Mouse (Mus musculus) intestine, embryonic 16.5 days (tissue): ENCODE results near the gene Ccr1l1. TPM values are rescaled to one million over a fixed set of nuclear protein-coding genes. Genes with fewer than 3 reads are reported as not detected.
"Not testable (repeated sequence)": the region's sequence is repeated elsewhere in the genome, so short reads cannot be mapped to it uniquely, and the experiment has no call there.

Source experiments
- ATAC-seq: fragments of 200-750 bp; cut with Nextera tagmentation; 2 replicates; pipeline ENCODE4 v1.8.0; 2017; ENCODE audit warnings: moderate TSS enrichment, moderate library complexity
- H3K27ac ChIP-seq: fragments of 300-500 bp; sonication (generic); 2 replicates; pipeline ENCODE4 v1.5.1; 2014; ENCODE audit warnings: mild to moderate bottlenecking, low read length
- H3K27me3 ChIP-seq: fragments of 300-500 bp; sonication (generic); replicated peaks from 2 replicates; pipeline ENCODE4 v1.6.1; 2014; ENCODE audit warnings: low read length, control low read depth, mixed read lengths; ENCODE audit not compliant: control insufficient read depth, insufficient read depth
- H3K36me3 ChIP-seq: fragments of 300-500 bp; sonication (generic); 2 replicates; pipeline ENCODE4 v1.6.1; 2014; ENCODE audit warnings: low read length, control low read depth; ENCODE audit not compliant: control insufficient read depth, insufficient read depth
- H3K4me1 ChIP-seq: fragments of 300-500 bp; sonication (generic); 2 replicates; pipeline ENCODE4 v1.6.1; 2014; ENCODE audit warnings: low read length, control low read depth, mixed read lengths; ENCODE audit not compliant: control insufficient read depth, insufficient read depth
- H3K4me2 ChIP-seq: fragments of 300-500 bp; sonication (generic); 2 replicates; pipeline ENCODE4 v1.6.1; 2014; ENCODE audit warnings: low read depth, low read length, control low read depth
- H3K4me3 ChIP-seq: fragments of 300-500 bp; sonication (generic); 2 replicates; pipeline ENCODE4 v1.5.1; 2014; ENCODE audit warnings: mild to moderate bottlenecking, low read length
- H3K9ac ChIP-seq: fragments of 300-500 bp; sonication (generic); 2 replicates; pipeline ENCODE4 v1.6.1; 2014; ENCODE audit warnings: low read depth, low read length
- H3K9me3 ChIP-seq: fragments of 300-500 bp; sonication (generic); 2 replicates; pipeline ENCODE4 v1.6.1; 2016; ENCODE audit warnings: low read length, control low read depth; ENCODE audit not compliant: control insufficient read depth
- WGBS: fragments of 180-500 bp; shearing (Covaris S2); extraction: QIAGEN DNeasy Blood & Tissue Kit; methylation state at CpG from one replicate; pipeline ENCODE4 v1.1.7; 2014; 5-methylcytosine and 5-hydroxymethylcytosine counted together
- polyA plus RNA-seq: library from polyadenylated mRNA; unstranded; fragments of >200 nt; fragmentation: Nextera tagmentation; extraction: Ambion mirVana; gene quantifications from 2 replicates; pipeline ENCODE4 v1.2.1, GENCODE M21; 2015

The Ccr1l1 gene
- polyA plus RNA-seq, 1 experiment from 2014 or later: not detected

DNA sequence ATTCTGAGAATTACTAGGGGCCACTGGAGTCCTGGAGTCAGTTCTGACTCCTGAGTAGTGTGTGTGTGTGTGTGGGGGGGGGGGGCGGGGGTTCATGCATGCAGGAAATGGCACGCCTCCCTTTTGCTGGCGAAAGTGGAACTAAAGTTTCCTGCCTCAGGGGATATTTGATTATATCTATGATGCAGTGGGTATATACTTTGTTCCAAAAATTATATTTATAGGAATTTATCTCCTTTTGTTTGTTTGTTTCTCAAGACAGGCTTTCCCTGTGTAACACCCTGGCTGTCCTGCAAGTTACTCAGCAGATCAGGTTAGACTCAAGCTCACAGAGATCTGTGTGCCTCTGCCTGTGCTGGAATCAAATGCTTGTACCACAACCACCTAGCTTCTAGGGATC, 11.5 kb upstream of the Ccr1l1 start:
- WGBS: 74% methylated on average over 3 of the region's 3 CpGs
- ATAC-seq: no peak
- H3K4me1 ChIP-seq: no peaks in the 10 kb centered on the region
- H3K9ac ChIP-seq: no peak overlapping the region
- H3K36me3 ChIP-seq: no peaks in the 10 kb centered on the region
- H3K27ac ChIP-seq: no peak overlapping the region
- H3K4me2 ChIP-seq: no peak overlapping the region
- no peak overlapping the region for H3K4me3 ChIP-seq
- H3K27me3 ChIP-seq: no peaks in the 10 kb centered on the region
- H3K9me3 ChIP-seq: no peaks in the 10 kb centered on the region

DNA sequence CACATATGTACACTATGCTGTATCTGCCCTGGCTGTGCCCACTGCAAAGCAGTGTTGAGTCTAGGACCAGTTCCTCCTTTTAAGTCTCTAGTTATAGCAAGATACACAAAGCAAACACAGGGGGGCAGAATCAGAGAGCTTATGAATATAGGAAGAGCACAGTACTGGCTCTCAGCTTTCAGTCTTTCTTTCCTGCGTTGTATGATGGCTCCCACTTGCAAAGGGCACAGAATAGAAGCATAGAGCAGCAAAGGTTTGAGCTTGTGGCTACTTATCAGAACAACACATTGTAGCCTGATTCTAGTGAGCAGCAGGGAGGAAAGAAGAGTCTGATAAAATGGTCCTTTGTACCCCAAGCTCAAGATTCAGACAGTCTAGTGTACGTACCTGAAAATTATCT, 8.0 kb upstream of the Ccr1l1 start:
- H3K36me3 ChIP-seq: no peaks in the 10 kb centered on the region
- no peaks in the 10 kb centered on the region for H3K27me3 ChIP-seq
- H3K4me2 ChIP-seq: no peak overlapping the region
- H3K9ac ChIP-seq: no peak overlapping the region
- H3K4me1 ChIP-seq: no peaks in the 10 kb centered on the region
- H3K9me3 ChIP-seq: no peaks in the 10 kb centered on the region
- 73% methylated on average over 2 of the region's 2 CpGs for WGBS
- H3K27ac ChIP-seq: no peak overlapping the region
- no peak overlapping the region for H3K4me3 ChIP-seq
- no peak for ATAC-seq

DNA sequence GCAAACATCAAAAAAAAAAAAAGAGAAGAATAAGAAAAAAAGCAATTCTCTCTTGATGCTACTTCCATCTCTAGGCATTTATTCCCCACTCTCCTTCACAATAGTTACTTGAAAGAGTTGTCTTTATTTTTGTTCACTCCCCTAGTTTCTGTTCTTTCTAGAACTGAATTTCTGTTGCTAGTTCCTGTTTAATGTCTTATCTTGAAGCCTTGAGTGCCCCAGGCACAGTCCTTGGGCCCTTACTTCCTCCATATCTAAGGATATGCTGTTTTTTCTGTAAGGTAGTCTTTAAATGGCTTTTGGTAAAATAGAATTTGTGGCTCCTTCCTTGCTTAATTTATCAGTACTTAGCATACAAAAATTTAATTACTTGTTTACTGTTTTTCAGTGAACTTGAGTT, 6.7 kb upstream of the Ccr1l1 start:
- no peaks in the 10 kb centered on the region for H3K36me3 ChIP-seq
- H3K9me3 ChIP-seq: no peaks in the 10 kb centered on the region
- no peaks in the 10 kb centered on the region for H3K27me3 ChIP-seq
- no peak overlapping the region for H3K4me3 ChIP-seq
- no peak overlapping the region for H3K27ac ChIP-seq
- H3K9ac ChIP-seq: no peak overlapping the region
- no peak for ATAC-seq
- H3K4me2 ChIP-seq: no peak overlapping the region
- H3K4me1 ChIP-seq: no peaks in the 10 kb centered on the region

- Histone ChIP-seq H3K9ac (no peak overlapping the region), H3K27me3 (no peaks in the 10 kb centered on the region), H3K4me3 (no peak overlapping the region), H3K36me3 (no peaks in the 10 kb centered on the region), H3K9me3 (no peaks in the 10 kb centered on the region), H3K27ac (no peak overlapping the region), H3K4me1 (no peaks in the 10 kb centered on the region), H3K4me2 (no peak overlapping the region)
- 74% methylated on average over 1 of the region's 1 CpGs for WGBS
- ATAC-seq: no peak
Observed at GRCm38 (mm10) chr9:123982720-123983119, 4.5 kb upstream of the Ccr1l1 start.

- no peak overlapping the region for H3K27ac ChIP-seq
- no peak overlapping the region for H3K4me3 ChIP-seq
- no peak for ATAC-seq
- no peaks in the 10 kb centered on the region for H3K36me3 ChIP-seq
- no peaks in the 10 kb centered on the region for H3K4me1 ChIP-seq
- no peak overlapping the region for H3K9ac ChIP-seq
- no peak overlapping the region for H3K4me2 ChIP-seq
- WGBS: 73% methylated on average over 4 of the region's 4 CpGs
- H3K9me3 ChIP-seq: no peaks in the 10 kb centered on the region
- no peaks in the 10 kb centered on the region for H3K27me3 ChIP-seq
Observed at GRCm38 (mm10) chr9:123981909-123982308, 3.7 kb upstream of the Ccr1l1 start.

GRCm38 (mm10) chr9:123980858-123981475, 2.8 kb upstream of the Ccr1l1 start:
- not testable (repeated sequence) for H3K9me3 ChIP-seq, H3K9ac ChIP-seq, H3K36me3 ChIP-seq, H3K27me3 ChIP-seq, ATAC-seq, H3K4me2 ChIP-seq, H3K4me1 ChIP-seq, H3K4me3 ChIP-seq, H3K27ac ChIP-seq
- no CpG with 5 or more reads among the region's 3 CpGs for WGBS

DNA sequence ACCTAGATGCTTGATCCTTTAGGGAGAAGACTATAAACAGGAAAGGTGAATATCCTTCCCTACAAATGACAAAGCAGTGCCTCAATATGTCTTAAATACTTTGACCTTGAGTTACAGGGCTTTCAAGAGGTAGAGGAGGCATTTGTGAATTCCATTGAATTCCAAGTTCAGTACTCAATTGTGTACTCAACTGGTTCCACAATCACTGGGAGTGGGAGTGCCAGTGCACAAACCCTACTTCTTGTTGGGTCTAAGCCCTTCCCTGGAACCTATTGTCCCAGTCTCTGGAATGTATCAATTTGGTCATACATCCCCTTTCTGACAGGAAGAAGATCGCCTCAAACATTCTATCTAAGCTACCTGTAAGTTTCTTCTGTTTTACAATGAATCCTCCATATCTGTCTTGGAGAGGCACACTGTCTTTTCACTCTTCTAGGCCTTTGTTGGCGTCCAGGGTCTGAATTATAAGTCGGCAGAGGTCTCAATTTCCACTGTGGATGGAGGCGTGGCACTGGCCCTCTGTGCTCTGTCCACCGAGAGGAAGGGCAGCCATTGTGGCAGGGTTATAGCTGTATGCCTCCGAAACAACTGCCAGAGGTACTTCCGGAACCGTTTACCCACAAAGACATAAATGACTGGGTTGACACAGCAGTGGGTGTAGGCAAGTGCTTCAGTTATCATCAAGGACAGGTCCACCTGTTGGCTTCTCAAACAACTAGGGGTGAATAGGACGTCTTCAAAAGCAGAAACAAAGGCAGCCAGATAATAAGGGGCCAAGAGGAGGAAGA, 1.1 kb downstream of the Ccr1l1 start:
- Histone ChIP-seq H3K27me3 (no peaks in the 10 kb centered on the region), H3K36me3 (no peaks in the 10 kb centered on the region), H3K9me3 (no peaks in the 10 kb centered on the region), H3K4me3 (no peak overlapping the region), H3K9ac (no peak overlapping the region), H3K4me2 (no peak overlapping the region), H3K27ac (no peak overlapping the region), H3K4me1 (no peaks in the 10 kb centered on the region)
- 82% methylated on average over 9 of the region's 9 CpGs for WGBS
- no peak for ATAC-seq

GRCm38 (mm10) chr9:123975630-123976029, 2.6 kb downstream of the Ccr1l1 start:
- Histone ChIP-seq H3K36me3 (no peaks in the 10 kb centered on the region), H3K9me3 (no peaks in the 10 kb centered on the region), H3K9ac (no peak overlapping the region), H3K4me2 (no peak overlapping the region), H3K4me1 (no peaks in the 10 kb centered on the region), H3K27ac (no peak overlapping the region), H3K4me3 (no peak overlapping the region), H3K27me3 (no peaks in the 10 kb centered on the region)
- 75% methylated on average over 2 of the region's 2 CpGs for WGBS
- no peak for ATAC-seq

- H3K4me1 ChIP-seq: no peaks in the 10 kb centered on the region
- peak; percentile 91 for ATAC-seq
- H3K4me2 ChIP-seq: no peak within 1 kb of the TSS
- H3K4me3 ChIP-seq: no peak within 1 kb of the TSS
- WGBS: 80% methylated on average over 1 of the region's 1 CpGs
- H3K9ac ChIP-seq: no peak within 1 kb of the TSS
- no peak within 1 kb of the TSS for H3K27ac ChIP-seq
- H3K36me3 ChIP-seq: no peaks in the 10 kb centered on the region
- no peaks in the 10 kb centered on the region for H3K9me3 ChIP-seq
- H3K27me3 ChIP-seq: no peaks in the 10 kb centered on the region
Observed at GRCm38 (mm10) chr9:123968290-123968912, 9.8 kb downstream of the Ccr1l1 start, which contains the start of gene Ccr1. TSS of gene Ccr1 (minus strand) at chr9:123968692.
